Mouse (Mus musculus): ENCODE measurements around the gene Tal1.

Tal1 gene

GRCm38 (mm10) chr4:115111167-115111566 lies 54.9 kb downstream of the Tal1 start:
- no peak for DNase-seq (ENCODE audit: low spot score in 2 of 2)

GRCm38 (mm10) chr4:115113266-115113665 lies 57.0 kb downstream of the Tal1 start:
- DNase-seq (ENCODE audit: low spot score in 2 of 2) = no peak

DNA sequence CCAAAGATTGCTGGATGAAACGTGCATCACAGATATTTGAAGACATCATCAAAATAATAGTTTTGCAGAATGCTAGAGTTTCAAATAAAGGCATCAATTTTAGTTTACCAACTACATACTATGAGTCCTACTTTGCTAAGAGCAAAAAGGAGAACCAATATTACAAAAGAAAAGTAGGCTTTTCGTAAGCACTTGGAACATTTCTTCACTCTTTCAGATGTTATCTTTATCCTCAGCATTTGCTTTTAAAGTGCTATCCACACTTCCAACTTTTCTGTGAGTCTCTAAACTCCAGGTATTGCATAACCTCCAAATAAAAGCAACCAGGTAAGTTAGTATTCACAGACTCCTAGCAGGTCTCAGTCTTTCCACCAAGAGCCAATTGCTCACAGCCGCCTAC lies 63.4 kb downstream of the Tal1 start:
- DNase-seq (ENCODE audit: low spot score in 2 of 2) = no peak

GRCm38 (mm10) chr4:115121162-115121561 lies 64.9 kb downstream of the Tal1 start:
- DNase-seq (ENCODE audit: low spot score in 2 of 2) = no peak
